Mouse (Mus musculus): Measurements from ENCODE around the gene Apobec3. TPM values are rescaled to one million over a fixed set of nuclear protein-coding genes. Genes with fewer than 3 reads are reported as not detected.

The Apobec3 gene
- polyA plus RNA-seq, 1 experiment from 2014 or later: 33.1 TPM

DNA sequence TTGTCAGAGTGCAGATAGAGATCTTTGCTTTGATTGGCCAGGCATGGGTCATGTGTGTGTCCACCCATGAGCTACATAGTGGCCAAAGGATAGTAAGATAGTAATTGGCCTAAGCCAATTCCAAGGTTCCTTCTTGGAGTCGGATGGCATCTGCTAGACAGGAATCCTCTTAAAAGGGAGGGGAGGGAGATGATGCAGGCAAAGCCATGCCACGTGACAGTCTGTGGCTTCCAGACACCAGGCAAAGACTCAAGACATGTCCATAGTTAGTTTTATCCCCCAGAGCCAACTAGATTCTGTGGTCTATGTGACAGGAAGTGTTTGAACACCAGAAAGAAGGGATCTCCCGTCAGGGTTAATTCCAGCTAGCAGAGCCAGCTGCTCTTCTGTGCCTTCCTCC is 67.0 kb downstream of the Apobec3 start:
- H3K4me3 ChIP-seq (ENCODE audit: low read depth, low read length): no peak overlapping the region
- no peak overlapping the region for H3K27ac ChIP-seq (ENCODE audit: low read length)
- H3K9ac ChIP-seq (ENCODE audit: low read depth, low read length): no peak overlapping the region
- no peaks in the 10 kb centered on the region for H3K9me3 ChIP-seq (replicated peaks; ENCODE audit: control insufficient read depth, low read length)
- H3K4me2 ChIP-seq (ENCODE audit: low read depth, low read length): no peak overlapping the region
- H3K27me3 ChIP-seq (ENCODE audit: control insufficient read depth, insufficient read depth, low read depth, low read length): no peaks in the 10 kb centered on the region
- H3K36me3 ChIP-seq (ENCODE audit: control insufficient read depth, insufficient read depth): no peaks in the 10 kb centered on the region
- H3K4me1 ChIP-seq (ENCODE audit: control insufficient read depth, low read depth, low read length): no peaks in the 10 kb centered on the region
- 13% methylated on average over 3 of the region's 3 CpGs for WGBS (ENCODE audit: insufficient replicate concordance)
- no peak for ATAC-seq (ENCODE audit: low read depth)

DNA sequence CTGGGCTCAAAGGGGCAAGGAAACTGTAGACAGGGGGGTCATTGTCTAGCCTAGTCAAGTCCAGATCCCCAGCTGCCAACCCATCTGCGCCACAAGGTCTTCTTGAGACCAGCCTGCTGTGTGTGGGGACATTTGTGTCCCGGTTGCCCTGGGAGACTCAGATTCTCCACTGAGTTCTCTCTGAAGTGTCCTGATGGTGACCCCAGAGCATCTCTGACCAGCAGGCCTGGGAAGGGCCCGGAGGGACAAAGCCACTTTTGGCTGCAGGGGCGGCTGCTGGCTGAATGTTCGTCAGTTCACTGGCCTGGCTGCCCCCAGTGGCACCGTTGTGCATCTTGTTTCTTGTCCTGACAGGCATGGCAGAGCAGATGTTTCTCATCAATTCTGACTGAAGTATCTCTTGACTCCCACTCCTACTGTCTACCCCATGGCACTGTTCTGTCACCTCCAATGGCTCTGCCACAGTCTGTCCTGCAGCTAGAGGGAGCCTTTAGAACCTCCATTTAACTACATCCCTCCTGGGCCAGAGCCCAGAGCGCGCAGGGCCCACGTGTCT is 70.0 kb downstream of the Apobec3 start:
- WGBS (ENCODE audit: insufficient replicate concordance): 56% methylated on average over 9 of the region's 9 CpGs
- no peaks in the 10 kb centered on the region for H3K9me3 ChIP-seq (replicated peaks; ENCODE audit: control insufficient read depth, low read length)
- no peaks in the 10 kb centered on the region for H3K36me3 ChIP-seq (ENCODE audit: control insufficient read depth, insufficient read depth)
- H3K4me3 ChIP-seq (ENCODE audit: low read depth, low read length): no peak overlapping the region
- ATAC-seq (ENCODE audit: low read depth): no peak
- H3K27ac ChIP-seq (ENCODE audit: low read length): no peak overlapping the region
- H3K27me3 ChIP-seq (ENCODE audit: control insufficient read depth, insufficient read depth, low read depth, low read length): no peaks in the 10 kb centered on the region
- H3K9ac ChIP-seq (ENCODE audit: low read depth, low read length): no peak overlapping the region
- no peaks in the 10 kb centered on the region for H3K4me1 ChIP-seq (ENCODE audit: control insufficient read depth, low read depth, low read length)
- no peak overlapping the region for H3K4me2 ChIP-seq (ENCODE audit: low read depth, low read length)

- no peak for ATAC-seq (ENCODE audit: low read depth)
- Histone ChIP-seq H3K4me3 (ENCODE audit: low read depth, low read length) (no peak overlapping the region), H3K36me3 (ENCODE audit: control insufficient read depth, insufficient read depth) (no peaks in the 10 kb centered on the region), H3K27me3 (ENCODE audit: control insufficient read depth, insufficient read depth, low read depth, low read length) (no peaks in the 10 kb centered on the region), H3K27ac (ENCODE audit: low read length) (no peak overlapping the region), H3K4me1 (ENCODE audit: control insufficient read depth, low read depth, low read length) (no peaks in the 10 kb centered on the region), H3K9ac (ENCODE audit: low read depth, low read length) (no peak overlapping the region), H3K9me3 (replicated peaks; ENCODE audit: control insufficient read depth, low read length) (no peaks in the 10 kb centered on the region), H3K4me2 (ENCODE audit: low read depth, low read length) (no peak overlapping the region)
- 72% methylated on average over 18 of the region's 18 CpGs for WGBS (ENCODE audit: insufficient replicate concordance)
These were observed 71.2 kb downstream of the Apobec3 start for GRCm38 (mm10) chr15:79962661-79963060.

DNA sequence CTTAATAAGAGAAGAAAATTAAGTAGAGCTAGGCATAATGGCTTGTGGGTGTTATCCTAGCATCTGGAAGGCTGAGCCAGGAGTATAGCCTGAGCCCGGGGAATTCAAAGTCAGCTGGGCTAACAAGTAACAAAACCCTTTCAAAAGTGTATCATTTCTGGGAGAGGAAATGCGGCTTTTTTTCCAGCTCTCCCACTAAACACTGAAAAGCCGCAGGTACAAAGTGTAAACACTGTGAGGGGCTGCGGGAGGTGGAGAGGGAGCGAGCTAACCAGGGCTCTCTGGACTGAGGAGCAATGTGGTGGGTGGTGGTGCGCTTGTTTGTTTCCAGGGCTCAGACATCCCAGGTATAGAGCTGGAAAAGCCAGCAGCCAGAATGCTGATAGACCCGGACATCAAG is 72.9 kb downstream of the Apobec3 start:
- ATAC-seq (ENCODE audit: low read depth): no peak
- Histone ChIP-seq H3K4me2 (ENCODE audit: low read depth, low read length) (no peak overlapping the region), H3K27me3 (ENCODE audit: control insufficient read depth, insufficient read depth, low read depth, low read length) (no peaks in the 10 kb centered on the region), H3K36me3 (ENCODE audit: control insufficient read depth, insufficient read depth) (no peaks in the 10 kb centered on the region), H3K27ac (ENCODE audit: low read length) (no peak overlapping the region), H3K4me1 (ENCODE audit: control insufficient read depth, low read depth, low read length) (no peaks in the 10 kb centered on the region), H3K4me3 (ENCODE audit: low read depth, low read length) (no peak overlapping the region), H3K9me3 (replicated peaks; ENCODE audit: control insufficient read depth, low read length) (no peaks in the 10 kb centered on the region), H3K9ac (ENCODE audit: low read depth, low read length) (no peak overlapping the region)
- 70% methylated on average over 7 of the region's 7 CpGs for WGBS (ENCODE audit: insufficient replicate concordance)

Other genes with a start within 250 kb of the Apobec3 start
- 0.14 and 0.15 TPM in 2 replicates for gene Fam227a, start 232.7 kb upstream of the Apobec3 start, polyA plus RNA-seq (2015; fragmentation: Nextera tagmentation; extraction: Ambion mirVana)
- 10.2 and 11.8 TPM in 2 replicates for gene Cby1, start 232.5 kb upstream of the Apobec3 start, polyA plus RNA-seq (2015; fragmentation: Nextera tagmentation; extraction: Ambion mirVana)
- gene Tomm22, start 220.8 kb upstream of the Apobec3 start, polyA plus RNA-seq (2015; fragmentation: Nextera tagmentation; extraction: Ambion mirVana): 116 and 125 TPM in 2 replicates
- gene Josd1, start 203.7 kb upstream of the Apobec3 start, polyA plus RNA-seq (2015; fragmentation: Nextera tagmentation; extraction: Ambion mirVana): 19.2 and 21.6 TPM in 2 replicates
- 26.2 and 28.5 TPM in 2 replicates for gene Gtpbp1, start 200.8 kb upstream of the Apobec3 start, polyA plus RNA-seq (2015; fragmentation: Nextera tagmentation; extraction: Ambion mirVana)
- gene Sun2, start 149.1 kb upstream of the Apobec3 start, polyA plus RNA-seq (2015; fragmentation: Nextera tagmentation; extraction: Ambion mirVana): 3.0 and 3.1 TPM in 2 replicates
- 7.2 and 8.3 TPM in 2 replicates for gene Dnal4, start 113.8 kb upstream of the Apobec3 start, polyA plus RNA-seq (2015; fragmentation: Nextera tagmentation; extraction: Ambion mirVana)
- 0.07 and 0.14 TPM in 2 replicates for gene Nptxr, start 86.9 kb upstream of the Apobec3 start, polyA plus RNA-seq (2015; fragmentation: Nextera tagmentation; extraction: Ambion mirVana)
- not detected in 2 replicates for gene Npcd, start 57.4 kb upstream of the Apobec3 start, polyA plus RNA-seq (2015; fragmentation: Nextera tagmentation; extraction: Ambion mirVana)
- gene Cbx6, start 57.0 kb upstream of the Apobec3 start, polyA plus RNA-seq (2015; fragmentation: Nextera tagmentation; extraction: Ambion mirVana): 5.8 and 6.3 TPM in 2 replicates
- 1.2 TPM in 2 replicates for gene Cbx7, start 79.5 kb downstream of the Apobec3 start, polyA plus RNA-seq (2015; fragmentation: Nextera tagmentation; extraction: Ambion mirVana)
- 0.40 and 0.47 TPM in 2 replicates for gene Pdgfb, start 123.3 kb downstream of the Apobec3 start, polyA plus RNA-seq (2015; fragmentation: Nextera tagmentation; extraction: Ambion mirVana)
- 11.3 and 12.7 TPM in 2 replicates for gene Syngr1, start 199.7 kb downstream of the Apobec3 start, polyA plus RNA-seq (2015; fragmentation: Nextera tagmentation; extraction: Ambion mirVana)
- gene Rpl3, start 200.2 kb downstream of the Apobec3 start, polyA plus RNA-seq (2015; fragmentation: Nextera tagmentation; extraction: Ambion mirVana): 481 and 545 TPM in 2 replicates
- gene Tab1, start 241.5 kb downstream of the Apobec3 start, polyA plus RNA-seq (2015; fragmentation: Nextera tagmentation; extraction: Ambion mirVana): 11.3 and 12.2 TPM in 2 replicates

Data from liver, embryonic 16.5 days (tissue).